Mouse (Mus musculus): ENCODE results near the gene Sspo.

DNA sequence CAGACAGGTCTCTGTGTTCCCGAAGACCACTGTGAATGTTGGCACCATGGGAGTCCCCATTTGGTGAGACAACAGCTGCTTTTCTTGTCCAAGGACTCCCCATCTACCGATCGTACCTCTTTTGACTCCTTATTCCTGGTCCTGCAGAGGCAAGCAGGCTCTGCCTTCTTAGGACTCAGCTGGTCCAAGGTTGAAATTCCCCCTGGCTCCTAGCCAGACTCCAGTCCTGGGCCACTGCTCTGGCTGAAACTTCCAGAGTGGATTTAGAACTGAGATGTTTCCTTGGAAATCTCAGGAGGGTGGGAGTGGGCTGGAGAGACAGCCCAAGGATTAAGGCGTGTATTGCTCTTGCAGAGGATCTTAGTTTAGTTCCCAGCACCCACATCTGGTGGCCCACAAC, 49.5 kb downstream of the Sspo start:
- TF ChIP-seq CTCF (IDR thresholded peaks at IDR 0.05; ENCODE audit: low read depth), result no peak
- no peak for TF ChIP-seq EP300 (optimal IDR thresholded peaks at IDR 0.05)

All from stomach, postnatal 0 days (tissue).